Mouse (Mus musculus) liver, embryonic 16.5 days (tissue): Measurements from ENCODE around the gene Plekhm3. TPM values are rescaled to one million over a fixed set of nuclear protein-coding genes. Genes with fewer than 3 reads are reported as not detected.

Experiments
- ATAC-seq: fragments of 200-750 bp; cut with Nextera tagmentation; 2 replicates; pipeline ENCODE4 v1.8.0; 2017; ENCODE audit warnings: low read depth, mild to moderate bottlenecking, moderate number of reproducible peaks, moderate library complexity
- H3K27ac ChIP-seq: fragments of 300-500 bp; sonication (generic); 2 replicates; pipeline ENCODE4 v1.5.1; 2014; ENCODE audit warnings: mild to moderate bottlenecking, low read length
- H3K27me3 ChIP-seq: fragments of 300-500 bp; sonication (generic); 2 replicates; pipeline ENCODE4 v1.6.1; 2014; ENCODE audit warnings: low read depth, low read length, mixed read lengths; ENCODE audit not compliant: control insufficient read depth, insufficient read depth
- H3K36me3 ChIP-seq: fragments of 300-500 bp; sonication (generic); 2 replicates; pipeline ENCODE4 v1.6.1; 2014; ENCODE audit warnings: mild to moderate bottlenecking; ENCODE audit not compliant: control insufficient read depth, insufficient read depth
- H3K4me1 ChIP-seq: fragments of 300-500 bp; sonication (generic); 2 replicates; pipeline ENCODE4 v1.6.1; 2014; ENCODE audit warnings: low read depth, low read length, mixed read lengths; ENCODE audit not compliant: control insufficient read depth
- H3K4me2 ChIP-seq: fragments of 300-500 bp; sonication (generic); 2 replicates; pipeline ENCODE4 v1.6.1; 2014; ENCODE audit warnings: low read depth, low read length, mixed read lengths
- H3K4me3 ChIP-seq: fragments of 300-500 bp; sonication (generic); 2 replicates; pipeline ENCODE4 v1.5.1; 2014; ENCODE audit warnings: low read depth, mild to moderate bottlenecking, low read length
- H3K9ac ChIP-seq: fragments of 300-500 bp; sonication (generic); 2 replicates; pipeline ENCODE4 v1.6.1; 2014; ENCODE audit warnings: low read depth, low read length
- H3K9me3 ChIP-seq: fragments of 300-500 bp; sonication (generic); replicated peaks from 2 replicates; pipeline ENCODE4 v1.6.1; 2016; ENCODE audit warnings: low read length; ENCODE audit not compliant: control insufficient read depth
- WGBS: fragments of 180-500 bp; shearing (Covaris S2); extraction: QIAGEN DNeasy Blood & Tissue Kit; methylation state at CpG from one replicate; pipeline ENCODE4 v1.1.7; 2014; ENCODE audit not compliant: insufficient replicate concordance; 5-methylcytosine and 5-hydroxymethylcytosine counted together
- polyA plus RNA-seq: library from polyadenylated mRNA; unstranded; fragments of >200 nt; fragmentation: Nextera tagmentation; extraction: Ambion mirVana; gene quantifications from 2 replicates; pipeline ENCODE4 v1.2.1, GENCODE M21; 2015

Gene Plekhm3
- polyA plus RNA-seq, 1 experiment from 2014 or later, result 2.5 TPM

DNA sequence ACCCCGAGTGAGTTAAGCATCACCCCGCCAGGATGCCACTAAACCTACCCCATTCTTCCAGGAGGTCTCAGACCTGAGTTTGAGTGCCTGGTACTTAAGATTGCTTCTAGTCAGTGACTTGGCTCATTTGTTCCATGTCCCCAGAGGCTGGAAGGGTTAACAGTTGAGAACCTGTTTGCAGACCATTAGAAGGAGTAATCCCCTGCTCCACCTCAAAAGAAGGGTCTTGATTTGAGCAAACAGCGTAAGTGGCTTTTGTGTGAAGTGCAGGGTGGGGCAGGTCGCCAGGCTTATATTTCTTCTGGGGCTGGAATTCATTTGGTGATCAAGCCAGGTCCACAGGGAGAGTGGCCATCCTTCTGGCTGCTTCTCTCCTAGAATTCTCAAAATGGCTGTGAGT is 183.3 kb downstream of the Plekhm3 start:
- H3K27me3 ChIP-seq, result no peaks in the 10 kb centered on the region
- H3K4me3 ChIP-seq, result no peak overlapping the region
- no peak overlapping the region for H3K9ac ChIP-seq
- no peak overlapping the region for H3K27ac ChIP-seq
- H3K4me1 ChIP-seq, result no peaks in the 10 kb centered on the region
- WGBS, result 71% methylated on average over 4 of the region's 4 CpGs
- H3K36me3 ChIP-seq, result no peaks in the 10 kb centered on the region
- H3K4me2 ChIP-seq, result no peak overlapping the region
- ATAC-seq, result no peak
- H3K9me3 ChIP-seq, result no peaks in the 10 kb centered on the region

DNA sequence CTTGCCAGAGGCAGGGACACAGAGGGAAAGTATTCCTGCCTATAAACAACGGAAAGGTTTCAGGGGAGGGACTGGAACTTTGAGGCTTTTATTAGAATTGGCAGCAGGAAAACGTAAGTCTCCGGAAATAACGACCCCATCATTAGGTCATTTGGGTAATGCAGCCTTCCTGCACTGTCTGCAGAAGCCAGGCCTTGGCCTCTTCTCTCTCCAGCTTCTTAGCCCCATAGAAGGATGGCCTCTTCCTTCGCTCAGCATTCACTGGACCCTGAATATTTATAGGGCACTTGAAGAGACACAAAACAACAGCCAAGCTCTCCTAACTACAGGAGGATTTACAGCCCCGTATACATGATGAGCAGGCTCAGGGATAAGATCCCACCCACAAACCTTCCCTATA is 186.5 kb downstream of the Plekhm3 start:
- Histone ChIP-seq H3K9ac (no peak overlapping the region), H3K4me3 (no peak overlapping the region), H3K27me3 (no peaks in the 10 kb centered on the region), H3K4me1 (no peaks in the 10 kb centered on the region), H3K27ac (no peak overlapping the region), H3K9me3 (no peaks in the 10 kb centered on the region), H3K36me3 (no peaks in the 10 kb centered on the region), H3K4me2 (no peak overlapping the region)
- ATAC-seq, result no peak
- WGBS, result 27% methylated on average over 6 of the region's 6 CpGs

DNA sequence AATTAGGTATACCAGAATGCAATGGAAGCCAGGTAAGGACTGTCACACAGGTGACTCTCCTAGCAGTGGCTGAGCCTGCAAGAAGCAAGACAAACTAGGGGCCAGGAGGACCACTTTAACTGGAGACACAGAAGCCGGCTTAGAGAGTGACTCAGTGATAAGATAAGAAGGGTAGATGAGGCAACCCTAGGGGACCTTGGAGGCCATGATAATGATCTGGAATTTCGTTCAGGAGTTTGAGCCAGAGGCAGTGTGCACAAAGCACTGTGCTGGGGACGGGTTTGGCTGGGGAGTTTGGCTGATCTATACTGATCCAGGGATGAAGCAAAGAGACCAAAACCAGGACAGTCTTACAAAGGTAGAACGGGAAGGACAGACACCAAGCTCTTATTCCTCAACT is 195.0 kb downstream of the Plekhm3 start:
- 48% methylated on average over 4 of the region's 4 CpGs for WGBS
- no peaks in the 10 kb centered on the region for H3K9me3 ChIP-seq
- no peak overlapping the region for H3K9ac ChIP-seq
- peaks cover 2% of the 10 kb centered on the region for H3K4me1 ChIP-seq
- H3K36me3 ChIP-seq, result no peaks in the 10 kb centered on the region
- no peak for ATAC-seq
- no peaks in the 10 kb centered on the region for H3K27me3 ChIP-seq
- no peak overlapping the region for H3K4me3 ChIP-seq
- no peak overlapping the region for H3K27ac ChIP-seq
- no peak overlapping the region for H3K4me2 ChIP-seq

DNA sequence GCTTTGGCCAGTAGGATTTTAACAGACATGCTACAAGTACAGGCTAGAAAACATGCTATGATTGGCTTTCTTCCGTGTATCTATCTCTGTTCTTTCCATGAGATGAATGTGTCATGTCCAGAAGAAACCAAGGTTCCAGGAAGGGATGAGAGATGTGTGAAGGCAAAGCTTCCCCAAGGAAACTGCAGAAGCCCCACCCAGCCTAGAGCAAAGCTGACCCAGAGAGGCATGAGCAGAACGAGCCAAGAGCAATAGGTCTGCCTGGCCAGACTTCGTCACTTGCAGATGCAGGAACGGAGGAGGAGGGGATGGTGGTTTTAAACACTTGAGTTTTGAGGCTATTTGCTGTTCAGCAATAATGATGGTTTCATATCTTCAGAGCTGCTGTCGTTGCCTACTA is 198.9 kb downstream of the Plekhm3 start:
- no peaks in the 10 kb centered on the region for H3K36me3 ChIP-seq
- WGBS, result 70% methylated on average over 5 of the region's 5 CpGs

DNA sequence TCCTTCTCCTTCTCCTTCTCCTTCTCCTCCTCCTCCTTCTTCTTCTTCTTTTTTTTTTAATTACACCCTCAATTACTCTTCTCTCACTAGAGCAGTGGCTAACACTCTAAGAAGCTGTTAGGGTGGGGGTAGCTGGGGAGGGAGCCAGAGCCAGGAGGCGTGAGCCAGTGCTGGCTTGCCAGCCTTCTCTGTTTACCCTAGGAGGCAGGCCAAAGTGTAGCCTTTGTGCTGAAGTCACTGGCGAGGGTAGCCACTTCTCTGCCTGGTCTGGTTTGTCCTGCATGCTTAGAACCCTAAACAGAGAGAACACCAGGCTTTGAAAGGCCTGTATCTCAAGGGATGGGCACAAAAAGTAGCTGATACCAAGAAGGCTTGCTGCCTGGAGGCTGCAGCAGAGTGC is 199.4 kb downstream of the Plekhm3 start:
- WGBS, result 35% methylated on average over 2 of the region's 2 CpGs
- peak; percentile 71 for ATAC-seq

More for the DNA sequence above, 198.9 kb downstream of the Plekhm3 start:
- ATAC-seq, result no peak
- Histone ChIP-seq H3K4me2 (no peak overlapping the region), H3K27ac (no peak overlapping the region), H3K4me1 (peaks cover 6% of the 10 kb centered on the region), H3K9me3 (no peaks in the 10 kb centered on the region), H3K9ac (no peak overlapping the region), H3K27me3 (no peaks in the 10 kb centered on the region), H3K4me3 (no peak overlapping the region)

DNA sequence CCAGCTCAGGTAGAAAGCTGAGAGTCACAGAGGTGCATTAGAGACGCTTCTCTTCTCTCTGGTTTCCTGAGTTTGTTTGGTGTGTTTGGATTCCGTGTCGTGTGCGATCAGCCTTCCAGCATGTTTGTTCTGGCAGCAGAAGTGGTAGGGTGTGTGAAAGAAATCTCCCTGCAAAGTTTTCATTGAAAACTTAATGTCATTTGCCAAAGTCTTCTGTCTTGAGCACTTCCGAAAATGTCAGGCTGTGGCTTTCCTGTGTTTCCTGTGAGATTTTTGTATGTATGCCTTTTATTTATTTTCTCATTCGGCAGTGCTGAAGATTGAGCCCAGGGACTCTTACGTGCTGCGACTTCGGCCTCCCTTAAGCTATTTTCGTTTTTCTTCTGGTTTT is 200.0 kb downstream of the Plekhm3 start:
- no peak overlapping the region for H3K4me2 ChIP-seq
- no peaks in the 10 kb centered on the region for H3K27me3 ChIP-seq
- peaks cover 6% of the 10 kb centered on the region for H3K4me1 ChIP-seq
- no peaks in the 10 kb centered on the region for H3K9me3 ChIP-seq
- no peaks in the 10 kb centered on the region for H3K36me3 ChIP-seq
- peak overlapping the region; percentile 22; the same call in 1 of the 2 replicates for H3K27ac ChIP-seq
- WGBS, result 19% methylated on average over 10 of the region's 10 CpGs
- ATAC-seq, result no peak
- no peak overlapping the region for H3K9ac ChIP-seq
- H3K4me3 ChIP-seq, result no peak overlapping the region

More for the DNA sequence above, 199.4 kb downstream of the Plekhm3 start:
- H3K4me3 ChIP-seq, result no peak overlapping the region
- no peak overlapping the region for H3K9ac ChIP-seq
- no peaks in the 10 kb centered on the region for H3K9me3 ChIP-seq
- H3K27me3 ChIP-seq, result no peaks in the 10 kb centered on the region
- no peak overlapping the region for H3K4me2 ChIP-seq
- no peak overlapping the region for H3K27ac ChIP-seq
- peaks cover 6% of the 10 kb centered on the region for H3K4me1 ChIP-seq
- no peaks in the 10 kb centered on the region for H3K36me3 ChIP-seq

DNA sequence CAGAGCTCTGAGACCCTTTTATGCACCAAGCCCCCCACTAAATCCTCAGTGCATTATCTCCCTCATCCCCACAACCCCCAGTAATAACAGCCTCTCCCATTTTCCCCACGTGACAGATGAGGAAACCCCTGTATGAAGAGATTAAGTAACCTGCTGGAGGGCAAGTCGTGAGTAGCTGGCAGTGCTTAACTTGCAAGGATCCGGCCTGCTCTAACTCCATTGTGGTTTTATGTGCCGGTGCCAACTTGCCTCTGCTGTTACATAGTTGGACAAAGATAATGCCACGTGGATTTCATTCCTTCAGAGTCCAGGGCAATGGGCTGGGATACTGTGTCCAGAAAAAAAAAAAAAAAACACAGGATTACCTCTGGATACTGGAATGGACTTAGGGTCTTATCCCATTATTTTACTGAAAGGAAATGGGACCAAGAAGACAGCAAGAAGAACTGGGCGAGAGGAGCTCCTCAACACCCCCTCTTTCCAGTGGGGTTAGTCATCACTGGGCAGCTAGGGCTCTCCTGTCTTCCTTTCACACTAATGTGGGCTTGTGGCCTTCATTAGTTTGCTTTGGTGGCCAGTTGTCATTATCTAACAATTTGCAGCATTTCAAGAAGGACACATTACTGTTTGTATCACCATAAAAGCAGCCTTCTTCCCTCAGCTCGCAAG is 200.5 kb downstream of the Plekhm3 start:
- no peaks in the 10 kb centered on the region for H3K36me3 ChIP-seq
- H3K4me2 ChIP-seq, result no peak overlapping the region
- no peaks in the 10 kb centered on the region for H3K9me3 ChIP-seq
- peaks cover 6% of the 10 kb centered on the region for H3K4me1 ChIP-seq
- ATAC-seq, result no peak
- H3K9ac ChIP-seq, result no peak overlapping the region
- no peaks in the 10 kb centered on the region for H3K27me3 ChIP-seq
- no peak overlapping the region for H3K4me3 ChIP-seq
- WGBS, result 20% methylated on average over 7 of the region's 7 CpGs
- peak overlapping the region; percentile 22; the same call in 1 of the 2 replicates for H3K27ac ChIP-seq

DNA sequence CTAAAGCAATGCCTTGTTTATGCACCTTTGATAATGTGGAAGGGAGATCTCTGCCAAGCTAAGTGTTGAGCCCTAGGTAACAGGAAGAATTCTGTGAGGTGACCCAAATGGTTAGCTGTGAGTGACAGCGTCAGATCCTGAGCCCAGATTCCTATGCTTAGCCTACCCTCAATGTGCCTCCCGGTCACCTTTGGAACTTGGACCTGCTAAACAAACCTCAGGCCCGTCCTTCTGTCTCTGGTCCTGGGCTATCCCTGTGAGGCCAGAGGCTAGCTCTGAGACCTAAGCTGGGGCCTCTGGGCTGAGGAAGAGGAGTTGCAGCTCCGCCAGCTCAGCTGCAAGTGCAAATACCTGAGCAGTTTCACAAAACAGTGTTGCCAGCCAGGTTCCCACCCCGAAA is 202.0 kb downstream of the Plekhm3 start:
- no peaks in the 10 kb centered on the region for H3K9me3 ChIP-seq
- H3K27me3 ChIP-seq, result no peaks in the 10 kb centered on the region
- H3K27ac ChIP-seq, result 0 out of 2 replicates have a peak overlapping the region, but pooled peaks have one; percentile 26
- 69% methylated on average over 5 of the region's 5 CpGs for WGBS
- ATAC-seq, result peak; percentile 66
- no peaks in the 10 kb centered on the region for H3K36me3 ChIP-seq
- H3K9ac ChIP-seq, result no peak overlapping the region
- peaks cover 6% of the 10 kb centered on the region for H3K4me1 ChIP-seq
- no peak overlapping the region for H3K4me3 ChIP-seq
- H3K4me2 ChIP-seq, result no peak overlapping the region

DNA sequence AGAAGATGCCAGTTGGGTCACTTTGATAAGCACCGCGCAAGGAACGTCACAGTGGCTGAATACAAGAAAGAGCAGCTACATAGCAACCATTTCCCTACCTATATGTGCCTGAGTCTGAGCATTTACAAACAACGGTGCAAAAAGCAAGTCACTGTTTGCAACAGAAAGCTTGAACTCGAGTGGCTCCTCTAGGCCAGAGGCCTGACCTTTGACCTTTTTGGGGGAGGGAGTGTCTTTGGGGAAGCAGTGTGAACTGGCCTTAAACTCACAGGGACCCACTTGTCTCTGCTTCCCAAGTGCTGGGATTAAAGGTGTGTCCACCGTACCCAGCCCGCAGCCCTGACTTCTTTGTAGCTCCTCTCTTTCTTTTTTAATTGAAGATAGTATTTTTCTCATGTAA is 203.0 kb downstream of the Plekhm3 start:
- Histone ChIP-seq H3K27me3 (no peaks in the 10 kb centered on the region), H3K27ac (no peak overlapping the region), H3K36me3 (no peaks in the 10 kb centered on the region), H3K4me2 (no peak overlapping the region), H3K9me3 (no peaks in the 10 kb centered on the region), H3K9ac (no peak overlapping the region), H3K4me1 (peaks cover 6% of the 10 kb centered on the region), H3K4me3 (no peak overlapping the region)
- ATAC-seq, result peak; percentile 24; the same call in 1 of the 2 replicates
- WGBS, result 63% methylated on average over 7 of the region's 7 CpGs
